Mouse (Mus musculus): ENCODE measurements around the gene Klhl22. TPM values are rescaled to one million over a fixed set of nuclear protein-coding genes. Genes with fewer than 3 reads are reported as not detected.
A peak's percentile ranks its signal among the peaks of the same experiment; 100 is the strongest.

The Klhl22 gene
- total RNA-seq, 2 experiments from 2014 or later = 6.9 to 7.0 TPM

GRCm38 (mm10) chr16:17801777-17802455 is 42.5 kb downstream of the Klhl22 start:
- no peak for ATAC-seq (ENCODE audit: poor library complexity, severe bottlenecking)

- ATAC-seq (ENCODE audit: poor library complexity, severe bottlenecking) = no peak
Measured at GRCm38 (mm10) chr16:17802456-17802838, 43.0 kb downstream of the Klhl22 start.

- peak; percentile 43; the same call in 1 of the 2 replicates for ATAC-seq (ENCODE audit: poor library complexity, severe bottlenecking)
Measured at GRCm38 (mm10) chr16:17802839-17803674, 43.6 kb downstream of the Klhl22 start.

GRCm38 (mm10) chr16:17803675-17804448 is 44.4 kb downstream of the Klhl22 start:
- ATAC-seq (ENCODE audit: poor library complexity, severe bottlenecking) = no peak

- ATAC-seq (ENCODE audit: poor library complexity, severe bottlenecking) = no peak
Measured at GRCm38 (mm10) chr16:17804449-17804912, 45.1 kb downstream of the Klhl22 start.

- ATAC-seq (ENCODE audit: poor library complexity, severe bottlenecking) = no peak
Measured at GRCm38 (mm10) chr16:17804982-17805381, 45.6 kb downstream of the Klhl22 start.

GRCm38 (mm10) chr16:17806581-17807191 is 47.3 kb downstream of the Klhl22 start:
- no peak for ATAC-seq (ENCODE audit: poor library complexity, severe bottlenecking)

GRCm38 (mm10) chr16:17807192-17808009 is 48.0 kb downstream of the Klhl22 start:
- ATAC-seq (ENCODE audit: poor library complexity, severe bottlenecking) = peak; percentile 86

- no peak for ATAC-seq (ENCODE audit: poor library complexity, severe bottlenecking)
Measured at GRCm38 (mm10) chr16:17809125-17809524, 49.7 kb downstream of the Klhl22 start.

GRCm38 (mm10) chr16:17809711-17810110 is 50.3 kb downstream of the Klhl22 start:
- ATAC-seq (ENCODE audit: poor library complexity, severe bottlenecking) = no peak

GRCm38 (mm10) chr16:17812120-17812519 is 52.7 kb downstream of the Klhl22 start:
- ATAC-seq (ENCODE audit: poor library complexity, severe bottlenecking) = no peak

- ATAC-seq (ENCODE audit: poor library complexity, severe bottlenecking) = no peak
Measured at GRCm38 (mm10) chr16:17813173-17813572, 53.8 kb downstream of the Klhl22 start.

- ATAC-seq (ENCODE audit: poor library complexity, severe bottlenecking) = peak; percentile 90
Measured at GRCm38 (mm10) chr16:17815411-17816402, 56.3 kb downstream of the Klhl22 start.

GRCm38 (mm10) chr16:17816528-17816927 is 57.1 kb downstream of the Klhl22 start:
- no peak for ATAC-seq (ENCODE audit: poor library complexity, severe bottlenecking)

GRCm38 (mm10) chr16:17826500-17826899 is 67.1 kb downstream of the Klhl22 start:
- no peak for ATAC-seq (ENCODE audit: poor library complexity, severe bottlenecking)

GRCm38 (mm10) chr16:17828229-17828628 is 68.8 kb downstream of the Klhl22 start:
- no peak for ATAC-seq (ENCODE audit: poor library complexity, severe bottlenecking)

- no peak for ATAC-seq (ENCODE audit: poor library complexity, severe bottlenecking)
Measured at GRCm38 (mm10) chr16:17828867-17829266, 69.4 kb downstream of the Klhl22 start.

GRCm38 (mm10) chr16:17830385-17831178 is 71.2 kb downstream of the Klhl22 start:
- ATAC-seq (ENCODE audit: poor library complexity, severe bottlenecking) = no peak

Data from megakaryocyte, adult 5-6 weeks (primary cell).